Mouse (Mus musculus) ZHBTc4 (cell line): ENCODE results near the gene Lmf2.

ENCODE experiments used
- DNase-seq: peaks from one replicate; pipeline ENCODE4 v3.0.0-alpha.2; 2011; ENCODE audit warnings: low read depth, low spot score

The Lmf2 gene

DNA sequence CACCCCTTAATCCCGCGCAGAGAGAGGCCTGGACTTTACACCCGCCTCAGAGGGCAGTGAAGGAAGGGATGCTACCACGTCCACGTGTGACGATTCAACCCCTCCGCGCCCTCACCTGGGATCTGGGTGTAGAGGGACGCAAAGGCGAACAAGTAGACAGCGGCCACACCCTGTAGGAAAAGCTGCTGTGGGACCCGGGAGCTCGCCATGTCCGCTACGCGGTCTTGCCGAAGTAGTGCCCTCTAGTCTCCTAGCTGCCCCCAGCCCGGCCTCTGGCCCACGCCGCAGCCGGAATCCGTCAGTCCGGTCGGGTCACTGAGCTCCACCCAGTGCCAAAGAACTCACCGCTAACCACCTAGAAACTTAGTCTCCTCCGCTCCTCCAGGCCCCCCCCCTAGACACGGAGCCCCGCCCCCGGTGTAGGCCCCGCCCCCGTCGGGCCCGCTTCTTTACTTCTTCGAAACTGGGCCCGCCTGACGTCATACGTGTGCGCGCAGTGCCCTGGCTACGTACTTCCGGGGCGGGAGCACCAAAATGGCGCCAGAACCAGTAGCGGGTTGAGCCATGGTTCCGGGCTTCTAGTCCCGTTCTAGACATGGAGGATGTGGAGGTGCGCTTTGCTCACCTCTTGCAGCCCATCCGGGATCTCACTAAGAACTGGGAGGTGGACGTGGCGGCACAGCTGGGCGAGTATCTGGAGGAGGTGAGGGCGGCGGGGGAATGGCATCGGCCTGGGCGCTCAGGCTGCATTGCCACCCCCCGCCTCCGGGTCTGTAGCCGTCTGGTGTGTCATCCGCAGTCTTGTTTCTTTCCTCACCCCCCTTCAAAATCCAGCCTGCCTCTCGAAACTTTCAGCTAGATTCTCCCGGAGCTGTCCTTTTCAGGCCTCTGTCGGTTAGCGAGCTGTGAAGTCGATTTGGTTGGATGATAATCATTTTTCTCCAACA, at the start of gene Lmf2, which contains the start of gene Ncaph2:
Lmf2 (minus strand) TSS at position 419 of the 947 bp plus-strand sequence.
Ncaph2 (plus strand) TSS at position 479 of the 947 bp plus-strand sequence.
- peak; percentile 98 for DNase-seq

DNA sequence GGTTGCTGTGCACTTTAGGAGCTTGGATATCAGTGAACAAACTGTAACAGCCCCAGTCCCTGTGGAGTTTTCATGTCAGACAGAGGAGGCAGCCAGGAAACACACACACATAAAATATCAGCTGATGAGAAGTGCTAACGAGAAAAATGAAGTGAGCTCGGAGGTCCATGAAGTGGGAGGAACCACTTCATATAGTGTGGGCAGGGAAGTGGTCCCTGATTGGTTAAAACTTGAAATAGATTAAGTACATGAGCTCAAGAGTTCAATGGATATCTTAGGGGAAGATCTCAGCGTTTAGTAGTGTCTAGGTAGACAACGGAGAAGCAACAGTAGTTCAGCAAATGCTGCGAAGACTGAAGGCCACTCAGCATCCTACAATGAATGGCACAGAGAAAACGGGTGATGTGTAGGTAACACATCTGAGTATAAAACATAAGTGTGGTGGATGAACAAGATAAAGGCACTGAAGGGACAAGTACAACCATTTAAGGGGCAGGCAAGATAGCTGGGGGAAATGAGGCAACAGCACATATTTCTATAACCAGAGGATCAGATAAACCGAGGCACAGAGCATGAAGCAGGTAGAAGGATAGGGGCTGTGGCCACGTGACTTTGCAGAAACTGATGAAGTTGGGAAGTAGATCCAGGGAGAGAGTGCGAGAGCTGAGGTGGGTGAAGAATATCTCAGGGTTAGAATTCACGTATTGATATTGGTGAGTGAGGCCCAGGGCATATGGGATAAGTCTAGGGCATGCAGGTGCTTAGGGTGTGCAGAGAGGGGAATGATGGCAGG, 49.6 kb upstream of the Lmf2 start:
- no peak for DNase-seq

DNA sequence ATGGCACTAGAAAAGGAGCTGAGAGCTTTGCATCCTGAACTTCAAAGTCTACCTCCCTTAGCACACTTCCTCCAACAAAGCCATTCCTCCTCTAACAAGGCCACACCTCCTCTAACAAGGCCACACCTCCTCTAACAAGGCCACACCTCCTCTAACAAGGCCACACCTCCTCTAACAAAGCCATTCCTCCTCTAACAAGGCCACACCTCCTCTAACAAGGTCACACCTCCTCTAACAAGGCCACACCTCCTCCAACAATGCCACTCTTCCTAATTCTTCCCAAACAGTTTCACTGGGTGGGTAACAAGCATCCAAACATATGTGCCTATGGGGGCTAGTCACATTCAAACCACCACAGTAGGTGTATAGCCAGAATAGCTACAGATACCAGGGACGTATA, 47.0 kb upstream of the Lmf2 start:
- DNase-seq: peak; percentile 74

DNA sequence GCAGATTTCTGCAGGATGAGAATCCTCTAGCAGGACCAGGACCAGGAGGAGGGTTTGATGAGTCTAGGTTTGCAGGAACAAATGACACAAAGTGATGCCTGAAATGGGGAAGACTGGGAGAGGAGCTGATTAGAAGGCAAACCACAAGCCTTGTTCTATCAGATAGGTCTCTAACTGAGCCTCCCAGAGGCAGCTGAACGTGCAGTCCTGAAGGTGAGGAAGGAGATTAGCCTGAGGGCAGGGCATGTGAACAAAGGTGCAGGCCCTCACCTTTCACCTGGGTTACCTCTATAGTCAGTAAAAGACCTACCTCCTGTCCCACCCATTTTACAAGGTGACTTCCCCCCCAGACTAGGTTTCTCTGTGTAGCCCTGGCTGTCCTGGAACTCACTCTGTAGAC, 44.3 kb upstream of the Lmf2 start:
- DNase-seq: no peak

DNA sequence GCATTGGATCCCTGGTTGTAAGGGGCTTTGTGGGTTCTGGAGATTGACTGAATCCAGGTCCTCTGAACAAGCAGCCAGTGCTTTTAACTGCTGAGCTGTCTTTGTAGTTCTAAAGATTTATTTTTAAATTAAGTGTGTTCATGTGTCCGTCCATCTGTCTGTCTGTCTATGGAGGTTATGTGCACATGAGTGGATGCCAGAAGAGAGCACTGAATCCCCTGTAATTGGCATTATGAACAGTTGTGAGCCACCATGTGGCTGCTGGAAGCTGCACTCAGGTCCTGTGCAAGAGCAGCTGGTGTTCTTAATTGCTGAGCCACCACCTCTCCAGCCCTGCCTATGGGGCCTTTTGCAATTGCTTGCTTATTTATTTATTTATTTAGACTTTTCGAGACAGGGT, 42.7 kb upstream of the Lmf2 start:
- no peak for DNase-seq

DNA sequence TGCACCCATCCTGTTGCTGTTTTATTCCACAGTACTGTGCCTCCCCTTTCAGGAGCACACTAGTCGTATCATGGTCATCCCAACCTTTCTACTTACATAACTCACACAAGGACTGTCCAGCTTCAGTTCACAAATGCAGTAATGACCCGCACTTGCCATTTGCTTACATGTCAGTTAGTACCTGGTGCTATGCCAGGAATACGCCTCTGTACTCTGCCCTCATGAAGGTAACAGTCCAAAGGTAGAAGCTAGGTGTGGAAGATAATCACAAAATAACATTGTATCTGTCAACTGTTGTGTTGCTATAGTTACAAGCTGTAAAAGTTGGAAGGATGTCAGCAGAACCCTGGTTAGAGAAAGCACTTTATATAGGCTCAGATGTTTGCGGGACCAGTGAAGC, 41.4 kb upstream of the Lmf2 start:
- DNase-seq: no peak

DNA sequence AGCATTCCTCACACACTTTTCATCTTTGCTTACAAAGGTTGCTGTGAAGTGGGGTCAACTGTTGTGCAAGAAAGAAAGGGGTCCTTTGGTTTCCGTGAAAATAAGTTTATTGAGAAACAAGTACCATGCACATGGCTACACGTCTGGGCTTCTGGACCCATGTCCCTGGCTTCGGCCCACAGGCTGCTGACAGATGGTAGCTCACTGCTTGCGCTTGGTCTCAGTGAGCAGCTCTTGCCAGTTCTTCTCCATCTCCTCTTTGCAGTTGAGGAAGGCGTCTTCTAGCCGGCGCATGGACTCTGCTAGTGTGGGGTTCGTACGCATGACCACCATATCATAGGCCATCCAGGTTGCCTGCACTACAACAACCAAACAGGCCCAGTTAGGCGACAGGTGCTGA, 34.6 kb upstream of the Lmf2 start:
- DNase-seq: no peak

DNA sequence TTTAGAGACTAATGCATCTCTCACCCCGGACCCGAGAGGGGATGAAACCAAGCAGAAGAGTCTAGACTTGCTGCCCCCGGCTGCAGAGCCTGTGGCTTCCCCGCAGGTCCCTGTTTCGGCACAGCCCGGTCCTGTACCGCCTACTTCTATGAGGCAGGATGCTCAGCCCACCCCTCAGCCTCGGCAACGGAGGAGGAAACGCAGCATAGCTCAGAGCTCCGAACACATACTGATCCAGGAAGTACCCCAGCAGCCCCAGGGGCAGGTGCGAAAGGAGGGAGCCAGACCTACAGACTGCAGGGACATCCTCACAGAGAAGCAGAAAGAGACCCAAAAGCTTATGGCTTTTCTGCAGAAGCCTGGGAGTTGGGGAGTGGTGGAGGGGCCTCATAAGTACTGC, 31.7 kb upstream of the Lmf2 start:
- no peak for DNase-seq

DNA sequence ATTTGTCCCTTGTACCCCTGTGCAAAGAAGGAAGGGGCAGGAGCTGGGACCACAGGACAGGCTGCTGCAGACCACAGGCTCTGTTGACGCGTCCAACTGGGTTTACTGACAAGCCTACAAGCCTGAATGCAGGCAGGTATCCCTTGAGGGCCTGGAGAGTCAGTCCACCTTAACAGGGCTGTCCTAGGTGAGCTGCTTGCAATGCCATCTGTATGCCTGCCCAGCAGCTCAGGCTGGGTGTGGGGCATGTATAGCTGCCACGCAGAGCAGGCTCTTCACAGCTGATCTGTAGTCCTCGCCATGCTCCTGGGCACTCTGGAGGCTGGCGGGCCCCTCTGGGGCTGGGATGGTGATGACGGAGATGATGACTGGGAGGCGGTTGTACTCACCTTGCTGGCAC, 29.2 kb upstream of the Lmf2 start, which contains the start of gene Klhdc7b:
Klhdc7b (plus strand) TSS at position 301 of the 400 bp plus-strand sequence.
- no peak for DNase-seq

DNA sequence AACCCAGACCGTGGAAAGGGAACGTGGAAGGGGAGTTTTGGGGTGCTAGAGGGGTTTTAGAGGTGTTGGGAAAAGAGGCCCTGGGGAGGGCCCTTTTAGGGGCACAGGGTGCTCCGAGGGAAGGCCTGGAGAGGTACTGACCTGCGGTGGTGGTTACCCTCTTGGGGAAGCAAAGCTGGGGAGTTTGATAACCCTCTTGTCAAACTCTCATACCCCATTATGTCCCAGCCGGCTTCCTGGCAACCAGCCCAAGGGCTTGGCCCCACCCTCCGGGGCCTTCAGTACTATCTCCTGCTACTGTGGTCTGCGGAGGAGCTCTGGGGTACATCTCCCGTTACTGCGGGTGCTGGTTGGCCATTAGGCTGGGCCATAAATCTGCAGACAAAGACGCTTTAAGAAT, 24.0 kb upstream of the Lmf2 start:
- no peak for DNase-seq

DNA sequence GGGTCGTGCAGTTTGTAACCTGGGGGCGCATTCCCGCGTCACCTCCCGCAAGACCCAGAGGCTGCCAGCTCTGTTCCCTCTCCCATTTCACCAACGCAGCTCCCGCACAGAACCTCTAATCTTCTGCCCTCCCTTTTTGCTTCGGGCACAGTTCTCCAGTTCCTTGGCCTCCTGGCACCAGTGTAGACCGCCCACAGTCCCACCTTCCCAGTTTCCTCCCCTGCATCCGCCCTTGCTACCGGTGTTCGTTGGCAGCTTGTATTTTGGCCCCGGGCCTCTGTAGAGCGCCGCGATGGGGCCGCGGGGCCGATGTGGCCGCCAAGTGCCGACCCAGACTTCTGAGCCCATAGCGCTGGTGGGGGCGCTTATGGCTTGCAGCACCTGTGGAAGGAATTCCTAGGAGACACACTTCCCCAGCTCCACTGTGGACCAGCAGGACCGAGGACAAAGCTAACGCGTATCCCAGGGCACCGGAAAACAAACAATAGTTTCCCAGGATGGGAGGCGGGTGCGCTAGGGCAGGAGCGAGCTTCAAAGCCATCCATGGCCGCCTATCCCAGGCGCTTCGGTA, 23.5 kb upstream of the Lmf2 start, which contains the start of gene Odf3b:
Odf3b (minus strand) TSS at position 452 of the 571 bp plus-strand sequence.
- no peak for DNase-seq

DNA sequence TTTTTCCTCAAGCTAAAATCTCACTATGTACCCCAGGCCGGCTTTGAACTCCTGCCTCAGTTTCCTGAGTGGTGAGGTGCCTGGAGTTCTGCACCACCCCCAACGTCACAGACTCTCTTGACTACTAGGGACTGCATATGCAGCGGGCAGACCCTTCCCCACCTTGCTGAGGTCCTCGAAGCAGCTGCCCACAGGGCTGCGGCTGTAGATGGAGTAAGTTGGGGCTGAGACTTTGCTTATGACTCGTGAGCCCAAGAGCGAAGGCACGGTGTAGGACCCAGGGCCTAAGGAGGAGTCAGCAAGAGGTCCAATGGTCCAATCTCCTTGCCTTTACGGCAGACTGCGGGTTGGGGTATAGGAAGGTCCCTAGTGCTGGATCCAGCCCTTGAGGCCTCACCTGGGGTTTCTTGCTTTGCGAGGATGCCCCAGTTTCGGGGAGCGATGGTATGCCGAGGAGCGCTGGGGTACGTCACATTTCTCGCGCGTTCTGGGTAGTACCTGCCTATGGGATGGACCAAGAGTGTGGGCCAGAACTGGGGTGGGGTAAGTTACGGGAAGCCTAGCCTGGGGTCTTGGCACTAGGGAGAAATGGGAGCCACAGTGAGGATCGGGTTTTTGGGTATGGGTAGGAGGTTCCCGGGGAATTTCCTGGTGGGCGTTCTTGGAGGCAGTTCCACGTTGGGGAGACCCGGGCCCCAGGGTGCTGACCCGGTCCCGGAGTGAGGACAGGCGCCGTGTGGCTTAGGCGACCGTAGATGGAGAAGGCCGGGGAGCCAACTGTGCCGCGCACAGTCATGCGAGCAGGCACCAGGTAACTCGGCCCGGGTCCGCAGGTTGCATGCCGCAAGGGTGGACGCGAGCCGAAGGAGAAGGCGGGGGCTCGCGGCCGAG, 22.7 kb upstream of the Lmf2 start:
- no peak for DNase-seq

DNA sequence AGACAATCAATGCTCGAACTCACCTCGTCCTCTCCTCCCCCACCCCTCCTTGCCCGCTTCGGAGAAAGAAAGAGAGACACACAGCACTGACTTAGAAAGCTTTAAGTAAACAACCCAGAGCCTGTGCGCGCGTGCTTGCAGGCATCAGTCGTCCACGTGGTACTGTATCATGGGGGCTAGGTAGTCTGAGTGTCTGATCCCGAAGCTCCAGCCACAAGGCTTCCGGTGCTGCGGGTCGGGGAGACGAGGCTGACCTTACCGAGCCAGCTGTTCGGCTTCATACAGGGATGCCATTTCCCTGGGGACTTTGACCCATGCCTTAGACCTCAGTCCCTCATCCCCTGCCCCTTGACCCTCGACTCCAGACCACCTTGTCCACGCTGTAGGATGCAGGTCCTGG, 21.9 kb upstream of the Lmf2 start:
- DNase-seq: no peak

DNA sequence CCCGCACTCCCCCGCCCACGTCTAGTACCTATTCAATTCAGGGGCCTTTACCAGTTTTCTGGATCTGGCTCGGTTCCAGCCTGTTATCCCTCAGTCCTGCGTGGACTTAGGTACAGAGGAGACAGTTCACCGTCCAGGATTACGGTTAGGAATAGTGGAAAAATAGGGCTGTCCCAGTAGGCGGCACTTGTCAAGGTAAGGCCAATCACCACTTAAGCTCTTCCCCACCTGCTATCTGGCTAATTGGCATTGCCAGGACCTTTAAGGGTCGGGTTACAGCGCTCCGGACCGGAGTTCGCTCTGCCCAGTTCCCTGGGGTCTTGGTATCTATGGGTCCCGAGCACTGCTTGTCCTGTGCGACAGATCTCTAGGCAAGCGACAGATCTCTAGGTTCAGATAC, 21.5 kb upstream of the Lmf2 start, which contains the start of gene Tymp:
Tymp (minus strand) TSS at position 83 of the 400 bp plus-strand sequence.
- DNase-seq: no peak

DNA sequence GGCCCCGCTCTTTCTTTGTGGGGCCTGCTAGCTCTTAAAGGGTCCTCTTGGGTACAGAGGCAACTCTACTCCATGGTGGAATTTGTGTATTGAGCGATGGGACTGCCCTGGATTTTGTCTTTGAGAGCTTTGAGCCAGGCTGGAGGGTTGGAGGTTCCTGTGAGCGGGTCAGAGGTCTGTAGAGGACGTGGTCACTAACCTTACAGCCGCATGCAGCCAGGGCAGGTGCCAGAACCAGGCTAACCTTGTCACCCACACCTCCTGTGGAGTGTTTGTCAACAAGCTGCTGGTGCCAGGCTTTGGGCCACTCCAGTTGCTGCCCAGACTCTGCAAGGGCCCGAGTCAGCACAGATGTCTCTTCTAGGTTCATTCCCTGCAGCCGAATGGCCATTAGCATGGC, 20.6 kb upstream of the Lmf2 start:
- DNase-seq: no peak

DNA sequence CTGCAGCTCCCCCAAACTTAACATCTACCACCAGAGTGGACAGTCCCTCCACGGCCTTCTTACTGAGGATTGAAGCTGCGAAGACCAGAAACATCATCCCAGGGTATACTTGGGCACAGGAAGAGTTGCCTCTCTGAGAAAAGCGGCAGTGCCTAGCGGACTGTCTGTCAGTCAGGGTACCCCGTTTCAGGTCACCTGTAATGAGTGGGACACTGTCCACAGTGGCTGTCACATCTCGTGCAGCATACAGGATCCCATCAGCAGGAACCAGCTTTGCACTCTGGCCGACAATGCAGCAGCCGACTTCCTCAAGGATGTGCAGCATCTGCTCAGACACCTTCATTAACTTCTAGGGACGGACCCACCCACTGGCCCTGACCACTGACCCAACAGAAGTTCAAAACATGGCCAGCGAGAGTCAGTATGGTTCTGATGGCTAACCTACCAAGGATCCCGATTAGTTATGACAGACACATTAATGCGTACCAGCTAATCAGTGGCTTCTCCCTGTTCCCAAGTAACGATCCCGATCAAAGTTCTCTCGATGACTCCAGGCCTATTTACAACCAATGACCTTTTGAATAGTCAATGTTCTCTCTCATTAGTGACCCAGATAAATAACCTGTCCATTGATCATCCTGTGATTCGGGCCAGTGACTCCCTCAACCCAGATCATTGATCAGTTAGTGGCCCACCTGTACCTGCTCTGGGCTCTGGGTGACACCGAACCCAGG, 19.5 kb upstream of the Lmf2 start:
- no peak for DNase-seq

DNA sequence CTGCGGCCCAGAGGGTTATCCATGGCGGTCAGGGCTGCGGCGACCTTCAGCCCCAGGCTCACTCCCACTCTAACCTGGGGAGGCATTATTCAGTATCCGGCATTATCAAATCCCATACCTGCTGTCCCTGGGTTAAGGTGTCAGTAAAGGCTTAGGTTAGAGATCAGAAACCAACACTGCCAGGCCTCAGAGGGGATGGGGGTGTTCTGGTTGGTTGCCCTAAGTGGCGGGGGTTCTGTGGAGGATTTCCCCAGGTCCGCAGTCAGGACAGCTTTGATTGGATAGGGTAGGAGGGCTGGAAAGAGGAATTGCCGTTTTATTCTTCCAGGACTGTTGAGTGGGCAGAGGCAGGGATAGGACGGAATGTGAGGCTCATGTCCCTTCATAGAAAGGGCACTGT, 18.9 kb upstream of the Lmf2 start:
- no peak for DNase-seq

DNA sequence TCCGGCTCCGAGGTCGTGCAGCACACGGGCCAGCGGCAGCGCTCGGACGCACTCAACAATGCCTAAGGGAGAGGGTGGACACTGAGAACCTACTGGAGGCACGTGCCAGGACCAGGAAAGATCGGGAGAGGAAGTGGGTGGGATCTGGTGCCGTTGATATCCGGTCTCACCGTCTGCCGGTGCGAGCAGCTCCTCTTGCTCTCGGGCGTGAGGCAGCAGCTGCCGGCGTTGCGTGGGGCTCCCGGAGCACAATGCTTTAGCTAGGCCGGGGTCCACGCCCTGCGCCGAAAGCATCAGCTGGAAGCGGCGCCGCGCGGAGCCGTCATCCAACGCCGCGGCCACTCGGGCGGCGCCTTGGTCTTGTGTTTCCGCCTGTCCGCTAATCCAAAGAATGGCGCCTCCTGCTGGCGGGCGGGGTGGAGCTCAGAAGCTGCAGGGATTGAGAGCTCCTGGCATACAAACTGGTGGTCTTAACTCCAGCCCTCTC, 18.3 kb upstream of the Lmf2 start, which contains the start of gene Sco2:
Sco2 (minus strand) TSS at position 85 of the 487 bp plus-strand sequence.
- peak; percentile 96 for DNase-seq

DNA sequence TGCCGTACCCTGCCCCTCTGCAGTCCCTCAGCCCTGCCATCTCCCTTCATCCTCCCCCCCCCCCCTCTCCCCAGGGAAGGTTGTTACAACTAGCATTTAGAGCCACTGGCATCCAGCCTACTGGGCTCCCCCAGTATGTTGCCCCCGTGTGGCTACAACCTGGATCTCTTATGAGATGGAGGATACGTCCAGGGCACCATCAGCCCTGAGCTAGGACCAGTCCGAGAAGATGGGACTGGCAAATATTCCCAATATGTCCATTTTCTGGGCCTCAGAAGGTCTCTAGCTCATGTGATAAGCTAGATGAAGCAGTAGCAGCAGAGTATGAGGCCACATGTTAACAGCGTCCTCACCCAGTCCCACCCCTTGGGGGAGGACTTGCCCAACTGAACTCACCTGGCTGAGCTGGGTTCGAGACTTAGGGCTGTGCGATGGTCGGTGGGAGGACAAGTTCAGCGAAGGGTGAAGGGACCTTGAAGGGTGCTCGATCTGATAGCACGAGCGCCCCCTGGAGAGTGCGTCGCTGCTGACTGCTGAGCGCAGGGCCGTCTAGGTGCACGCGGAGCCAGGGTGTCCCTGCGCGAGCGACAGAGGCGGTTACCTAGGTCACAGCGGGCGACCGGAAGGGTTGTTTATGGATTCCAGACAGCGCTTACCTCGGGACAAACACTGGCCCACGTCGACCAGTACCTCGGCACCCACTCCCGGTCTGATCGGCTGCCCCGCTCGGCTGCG, 17.7 kb upstream of the Lmf2 start:
- DNase-seq: peak; percentile 95
